Mouse (Mus musculus) CH12.LX (cell line): Measurements from ENCODE around the gene Vil1. TPM values are rescaled to one million over a fixed set of nuclear protein-coding genes. Genes with fewer than 3 reads are reported as not detected.

Source experiments
- DNase-seq: peaks from one replicate; pipeline ENCODE4 v3.0.0-alpha.2; 2013; ENCODE audit errors: extremely low read depth
- H3K27ac ChIP-seq: 2 replicates; pipeline ENCODE4 v1.5.1; 2012; ENCODE audit warnings: low read depth, mild to moderate bottlenecking, control low read depth, moderate library complexity; ENCODE audit not compliant: insufficient read depth
- H3K27me3 ChIP-seq: replicated peaks from 2 replicates; pipeline ENCODE3; 2012; ENCODE audit warnings: inconsistent platforms
- H3K36me3 ChIP-seq, 2 experiments: replicated peaks in 1 of 2; 2 replicates each; pipeline versions ENCODE3 to v1.6.1; 2012; ENCODE audit warnings: inconsistent platforms in 1 of 2, low read length in 1 of 2, mild to moderate bottlenecking in 1 of 2, mixed read lengths in 1 of 2, moderate library complexity in 1 of 2; ENCODE audit not compliant: control insufficient read depth in 1 of 2, insufficient read depth in 1 of 2
- H3K4me1 ChIP-seq, 2 experiments: 2 replicates each; pipeline ENCODE4 v1.6.1; 2012; ENCODE audit warnings: inconsistent platforms in 1 of 2, moderate library complexity in 1 of 2; ENCODE audit not compliant: insufficient read depth in 2 of 2, control insufficient read depth in 1 of 2
- H3K4me2 ChIP-seq: 2 replicates; pipeline ENCODE4 v1.6.1; 2012; ENCODE audit warnings: low read depth, mild to moderate bottlenecking, control low read depth; ENCODE audit not compliant: poor library complexity, insufficient read depth, severe bottlenecking
- H3K4me3 ChIP-seq, 3 experiments: fragments of 150-350 bp in 1 of 3; sonication (generic) in 1 of 3; replicated peaks in 1 of 3; 2 replicates each; pipeline versions ENCODE3 to v1.5.1; 2011 to 2012; ENCODE audit warnings: low read depth in 2 of 3, low read length in 2 of 3, mild to moderate bottlenecking in 2 of 3, moderate library complexity in 2 of 3, control low read depth in 1 of 3, improper control_type of control experiment in 1 of 3, inconsistent platforms in 1 of 3, mixed read lengths in 1 of 3; ENCODE audit not compliant: poor library complexity in 1 of 3
- H3K79me2 ChIP-seq: replicated peaks from 2 replicates; pipeline ENCODE4 v1.6.1; 2012; ENCODE audit warnings: mild to moderate bottlenecking, moderate library complexity; ENCODE audit not compliant: control insufficient read depth, poor library complexity, insufficient read depth, severe bottlenecking; ENCODE audit errors: extremely low read depth
- H3K9ac ChIP-seq: 2 replicates; pipeline ENCODE4 v1.6.1; 2012; ENCODE audit warnings: low read depth, mild to moderate bottlenecking, control low read depth, moderate library complexity; ENCODE audit not compliant: insufficient read depth
- H3K9me3 ChIP-seq: replicated peaks from 2 replicates; pipeline ENCODE3; 2012; ENCODE audit warnings: low read length, inconsistent platforms, mixed read lengths
- CHD1 ChIP-seq: IDR thresholded peaks from 2 replicates; pipeline ENCODE4 v1.6.1; 2012; ENCODE audit warnings: low read depth, low read length, improper control_type of control experiment, inconsistent platforms
- CHD2 ChIP-seq: IDR thresholded peaks from 2 replicates; pipeline ENCODE4 v1.6.1; 2011; ENCODE audit warnings: low read length, improper control_type of control experiment
- E2F4 ChIP-seq: IDR thresholded peaks from 2 replicates; pipeline ENCODE4 v1.6.1; 2011; ENCODE audit warnings: low read depth, low read length, improper control_type of control experiment; ENCODE audit not compliant: insufficient replicate concordance
- ELF1 ChIP-seq: IDR thresholded peaks from 2 replicates; pipeline ENCODE4 v1.6.1; 2014; ENCODE audit warnings: low read depth, mild to moderate bottlenecking, inconsistent platforms, low read length, improper control_type of control experiment
- ETS1 ChIP-seq: conservative IDR thresholded peaks from 2 replicates; pipeline ENCODE4 v1.6.1; 2012; ENCODE audit warnings: low read depth, mild to moderate bottlenecking, inconsistent platforms, low read length, improper control_type of control experiment, moderate library complexity
- GABPA ChIP-seq: IDR thresholded peaks from 2 replicates; pipeline ENCODE4 v1.6.1; 2012; ENCODE audit warnings: low read depth, low read length, improper control_type of control experiment, inconsistent platforms; ENCODE audit not compliant: insufficient replicate concordance
- HCFC1 ChIP-seq: IDR thresholded peaks from 2 replicates; pipeline ENCODE4 v1.6.1; 2012; ENCODE audit warnings: low read depth, mild to moderate bottlenecking, inconsistent platforms, low read length, improper control_type of control experiment
- IRF4 ChIP-seq: IDR thresholded peaks from 2 replicates; pipeline ENCODE4 v1.6.1; 2014; ENCODE audit warnings: low read depth, mild to moderate bottlenecking, inconsistent platforms, low read length, improper control_type of control experiment
- JUND ChIP-seq: conservative IDR thresholded peaks from 2 replicates; pipeline ENCODE4 v1.6.1; 2011; ENCODE audit warnings: low read depth, low read length, improper control_type of control experiment
- MAFK ChIP-seq: IDR thresholded peaks from 2 replicates; pipeline ENCODE4 v1.6.1; 2011; ENCODE audit warnings: low read length, improper control_type of control experiment; ENCODE audit not compliant: insufficient replicate concordance
- MEF2A ChIP-seq: IDR thresholded peaks from 2 replicates; pipeline ENCODE4 v1.6.1; 2014; ENCODE audit warnings: low read depth, mild to moderate bottlenecking, inconsistent platforms, low read length, improper control_type of control experiment, borderline replicate concordance
- NELFE ChIP-seq: IDR thresholded peaks from 2 replicates; pipeline ENCODE4 v1.6.1; 2011; ENCODE audit warnings: low read depth, low read length, improper control_type of control experiment
- PAX5 ChIP-seq: IDR thresholded peaks from 2 replicates; pipeline ENCODE4 v1.6.1; 2012; ENCODE audit warnings: low read length, inconsistent platforms, mixed read lengths
- POLR2AphosphoS2 ChIP-seq: IDR thresholded peaks from 2 replicates; pipeline ENCODE4 v1.6.1; 2011; ENCODE audit warnings: low read depth, low read length, improper control_type of control experiment
- RCOR1 ChIP-seq: conservative IDR thresholded peaks from 2 replicates; pipeline ENCODE4 v1.6.1; 2012; ENCODE audit warnings: low read depth, mild to moderate bottlenecking, inconsistent platforms, low read length, improper control_type of control experiment
- SIN3A ChIP-seq: IDR thresholded peaks from 2 replicates; pipeline ENCODE4 v1.6.1; 2012; ENCODE audit warnings: low read length, improper control_type of control experiment, inconsistent platforms
- USF2 ChIP-seq: conservative IDR thresholded peaks from 2 replicates; pipeline ENCODE4 v1.6.1; 2011; ENCODE audit warnings: low read depth, low read length, improper control_type of control experiment
- ZKSCAN1 ChIP-seq: IDR thresholded peaks from 2 replicates; pipeline ENCODE4 v1.6.1; 2012; ENCODE audit warnings: low read depth, inconsistent platforms, low read length, improper control_type of control experiment, borderline replicate concordance
- dilution Hi-C: fragments of 300-500 bp; cut with MboI; formaldehyde crosslinking; loops from 2 replicates; pipeline ENCODE4 v1.14.3; 2020; ENCODE audit warnings: low sequenced_read_pairs; ENCODE audit not compliant: extremely low pct_unique_long_range_greater_than_20kb, extremely low pct_ligation_motif_present
- in situ Hi-C: fragments of 300-500 bp; cut with MboI; formaldehyde crosslinking; loops from 3 replicates; pipeline ENCODE4 v1.14.3; 2019; ENCODE audit warnings: low sequenced_read_pairs, low pct_ligation_motif_present, low pct_unique_long_range_greater_than_20kb, mixed read lengths
- polyA plus RNA-seq: library from polyadenylated mRNA; unstranded; fragments of >175 nt; gene quantifications from 2 replicates; pipeline ENCODE4 v1.2.1, GENCODE M21; 2012; ENCODE audit warnings: low read depth; ENCODE audit not compliant: insufficient read length
- total RNA-seq, 2 experiments: library from RNA; depleted of rRNA; stranded (reverse); fragments of 300-350 nt in 1 of 2; fragments of >200 nt in 1 of 2; gene quantifications; 2 replicates each; pipeline ENCODE4 v1.2.3; 2012 to 2014

Gene Vil1
- total and polyA plus RNA-seq, 3 experiments, result 0.08 to 0.10 TPM; not detected in 1

- Histone ChIP-seq H3K27ac (no peak overlapping the region), H3K4me2 (no peak overlapping the region), H3K9me3 (no peaks in the 10 kb centered on the region), H3K79me2 (no peaks in the 10 kb centered on the region), H3K9ac (no peak overlapping the region), H3K36me3 (no peaks in the 10 kb centered on the region), H3K4me3 (no peak overlapping the region), H3K27me3 (no peaks in the 10 kb centered on the region), H3K4me1 (peaks cover 0 to 14% of the 10 kb centered on the region in 2 experiments; a peak in 2 of 4 replicates)
- in situ Hi-C loops (no loop called here), dilution Hi-C loops (no loop called here)
- DNase-seq, result no peak
- TF ChIP-seq SIN3A, result no peak
- TF ChIP-seq ETS1, result no peak
- TF ChIP-seq POLR2AphosphoS2, result no peak
These were observed 8.6 kb upstream of the Vil1 start for GRCm38 (mm10) chr1:74400531-74400930.

- H3K9me3 ChIP-seq, result no peaks in the 10 kb centered on the region
- dilution Hi-C loops, result no loop called here
- TF ChIP-seq RCOR1, result no peak
- no peak for TF ChIP-seq MAFK
- no peak for TF ChIP-seq NELFE
- TF ChIP-seq CHD1, result no peak
- no peak for TF ChIP-seq HCFC1
- no peak for TF ChIP-seq USF2
- TF ChIP-seq GABPA, result no peak
- TF ChIP-seq IRF4, result no peak
- TF ChIP-seq ELF1, result no peak
- no peak for TF ChIP-seq POLR2AphosphoS2
- TF ChIP-seq ZKSCAN1, result no peak
- TF ChIP-seq SIN3A, result no peak
- no peak for TF ChIP-seq JUND
- no peak for TF ChIP-seq CHD2
- TF ChIP-seq PAX5, result no peak
- TF ChIP-seq MEF2A, result no peak
- no peak for TF ChIP-seq ETS1
- TF ChIP-seq E2F4, result no peak
- no peak overlapping the region for H3K27ac ChIP-seq
- no peaks in the 10 kb centered on the region for H3K27me3 ChIP-seq
- DNase-seq, result no peak
- H3K4me1 ChIP-seq, result peaks cover 0 to 14% of the 10 kb centered on the region in 2 experiments; a peak in 2 of 4 replicates
- H3K36me3 ChIP-seq, result no peaks in the 10 kb centered on the region
- H3K4me3 ChIP-seq, result no peak overlapping the region
- H3K4me2 ChIP-seq, result no peak overlapping the region
- H3K9ac ChIP-seq, result no peak overlapping the region
- H3K79me2 ChIP-seq, result no peaks in the 10 kb centered on the region
- in situ Hi-C loops, result no loop called here
These were observed 8.0 kb upstream of the Vil1 start for GRCm38 (mm10) chr1:74401015-74401702.
